Mouse (Mus musculus) limb, embryonic 12.5 days (tissue): Measurements from ENCODE around the gene Kmt2d. TPM values are rescaled to one million over a fixed set of nuclear protein-coding genes. Genes with fewer than 3 reads are reported as not detected.

Experiments used
- ATAC-seq: fragments of 200-750 bp; cut with Nextera tagmentation; 2 replicates; pipeline ENCODE4 v1.8.0; 2017; ENCODE audit warnings: low read depth, moderate TSS enrichment; ENCODE audit not compliant: insufficient number of reproducible peaks, insufficient read depth, low FRiP score, low TSS enrichment
- H3K27ac ChIP-seq: fragments of 300-500 bp; sonication (generic); 2 replicates; pipeline ENCODE4 v1.5.1; 2016; ENCODE audit warnings: mild to moderate bottlenecking, moderate library complexity
- H3K27me3 ChIP-seq: fragments of 300-500 bp; sonication (generic); 2 replicates; pipeline ENCODE4 v1.6.1; 2016; ENCODE audit warnings: mild to moderate bottlenecking, moderate library complexity
- H3K36me3 ChIP-seq: fragments of 300-500 bp; sonication (generic); 2 replicates; pipeline ENCODE4 v1.6.1; 2016; ENCODE audit warnings: mild to moderate bottlenecking, moderate library complexity
- H3K4me1 ChIP-seq: fragments of 300-500 bp; sonication (generic); replicated peaks from 2 replicates; pipeline ENCODE4 v1.6.1; 2016
- H3K4me2 ChIP-seq: fragments of 300-500 bp; sonication (generic); 2 replicates; pipeline ENCODE4 v1.6.1; 2016; ENCODE audit warnings: mild to moderate bottlenecking, moderate library complexity
- H3K4me3 ChIP-seq: fragments of 300-500 bp; sonication (generic); replicated peaks from 2 replicates; pipeline ENCODE4 v1.5.1; 2016; ENCODE audit warnings: mild to moderate bottlenecking
- H3K9ac ChIP-seq: fragments of 300-500 bp; sonication (generic); replicated peaks from 2 replicates; pipeline ENCODE4 v1.6.1; 2016; ENCODE audit warnings: mild to moderate bottlenecking, moderate library complexity
- H3K9me3 ChIP-seq: fragments of 300-500 bp; sonication (generic); 2 replicates; pipeline ENCODE4 v1.6.1; 2016; ENCODE audit warnings: mild to moderate bottlenecking, moderate library complexity
- WGBS: fragments of 180-500 bp; shearing (Covaris S2); methylation state at CpG from one replicate; pipeline ENCODE4 v1.1.7; 2016; 5-methylcytosine and 5-hydroxymethylcytosine counted together
- polyA plus RNA-seq: library from polyadenylated mRNA; unstranded; fragments of >200 nt; fragmentation: Nextera tagmentation; extraction: Ambion mirVana; gene quantifications from 2 replicates; pipeline ENCODE4 v1.2.1, GENCODE M21; 2016

The Kmt2d gene
- polyA plus RNA-seq, 1 experiment from 2014 or later = 14.4 TPM

GRCm38 (mm10) chr15:98897495-98897894 is 26.5 kb upstream of the Kmt2d start:
- 4% methylated on average over 10 of the region's 10 CpGs for WGBS
- H3K4me3 ChIP-seq = no peak overlapping the region; the same call in 1 of the 2 replicates
- H3K9ac ChIP-seq = no peak overlapping the region
- no peaks in the 10 kb centered on the region for H3K36me3 ChIP-seq
- no peaks in the 10 kb centered on the region for H3K9me3 ChIP-seq
- peaks cover 87% of the 10 kb centered on the region for H3K27me3 ChIP-seq
- no peak overlapping the region for H3K27ac ChIP-seq
- ATAC-seq = no peak
- H3K4me1 ChIP-seq = peaks cover 41% of the 10 kb centered on the region
- peak overlapping the region; percentile 50 for H3K4me2 ChIP-seq

GRCm38 (mm10) chr15:98895635-98896589 is 24.9 kb upstream of the Kmt2d start:
- Histone ChIP-seq H3K27me3 (peaks cover 100% of the 10 kb centered on the region), H3K4me3 (peak overlapping the region; percentile 37), H3K4me2 (peak overlapping the region; percentile 62), H3K36me3 (no peaks in the 10 kb centered on the region), H3K9ac (peak overlapping the region; percentile 58), H3K27ac (no peak overlapping the region), H3K4me1 (peaks cover 41% of the 10 kb centered on the region), H3K9me3 (no peaks in the 10 kb centered on the region)
- 2% methylated on average over 41 of the region's 41 CpGs for WGBS
- ATAC-seq = no peak; the same call in 1 of the 2 replicates

GRCm38 (mm10) chr15:98894746-98895634 is 24.0 kb upstream of the Kmt2d start:
- peak overlapping the region; percentile 51 for H3K4me3 ChIP-seq
- no peaks in the 10 kb centered on the region for H3K9me3 ChIP-seq
- H3K4me2 ChIP-seq = peak overlapping the region; percentile 97
- no peaks in the 10 kb centered on the region for H3K36me3 ChIP-seq
- peak overlapping the region; percentile 58; the same call in 1 of the 2 replicates for H3K9ac ChIP-seq
- WGBS = 2% methylated on average over 38 of the region's 38 CpGs
- H3K27me3 ChIP-seq = peaks cover 96% of the 10 kb centered on the region
- no peak for ATAC-seq
- no peak overlapping the region for H3K27ac ChIP-seq
- H3K4me1 ChIP-seq = peaks cover 41% of the 10 kb centered on the region

GRCm38 (mm10) chr15:98893940-98894745 is 23.1 kb upstream of the Kmt2d start, which contains the start of gene Rhebl1:
Gene Rhebl1 (minus strand): TSS chr15:98894540.
- peaks cover 41% of the 10 kb centered on the region for H3K4me1 ChIP-seq
- peak within 1 kb of the TSS; percentile 51 for H3K4me3 ChIP-seq
- no peaks in the 10 kb centered on the region for H3K9me3 ChIP-seq
- ATAC-seq = no peak
- H3K36me3 ChIP-seq = no peaks in the 10 kb centered on the region
- no peak within 1 kb of the TSS for H3K27ac ChIP-seq
- H3K9ac ChIP-seq = peak within 1 kb of the TSS; percentile 60
- WGBS = under 1% methylated on average over 77 of the region's 77 CpGs
- peaks cover 87% of the 10 kb centered on the region for H3K27me3 ChIP-seq
- H3K4me2 ChIP-seq = peak within 1 kb of the TSS; percentile 97

GRCm38 (mm10) chr15:98893036-98893435 is 22.0 kb upstream of the Kmt2d start:
- no peak overlapping the region for H3K4me2 ChIP-seq
- no peak overlapping the region for H3K9ac ChIP-seq
- no peak overlapping the region for H3K27ac ChIP-seq
- H3K4me1 ChIP-seq = peaks cover 35% of the 10 kb centered on the region
- no peak overlapping the region for H3K4me3 ChIP-seq
- H3K36me3 ChIP-seq = no peaks in the 10 kb centered on the region
- WGBS = 52% methylated on average over 4 of the region's 4 CpGs
- peaks cover 76% of the 10 kb centered on the region for H3K27me3 ChIP-seq
- H3K9me3 ChIP-seq = no peaks in the 10 kb centered on the region
- no peak for ATAC-seq

GRCm38 (mm10) chr15:98891907-98892606 is 21.1 kb upstream of the Kmt2d start:
- WGBS = 46% methylated on average over 6 of the region's 6 CpGs
- H3K4me3 ChIP-seq = no peak overlapping the region

GRCm38 (mm10) chr15:98891198-98891742 is 20.3 kb upstream of the Kmt2d start:
- no peaks in the 10 kb centered on the region for H3K36me3 ChIP-seq
- H3K9me3 ChIP-seq = no peaks in the 10 kb centered on the region
- H3K27ac ChIP-seq = no peak overlapping the region
- peaks cover 62% of the 10 kb centered on the region for H3K27me3 ChIP-seq
- H3K4me1 ChIP-seq = peaks cover 25% of the 10 kb centered on the region
- peak overlapping the region; percentile 23; the same call in 1 of the 2 replicates for H3K4me2 ChIP-seq
- no peak overlapping the region for H3K9ac ChIP-seq
- no peak overlapping the region; the same call in 1 of the 2 replicates for H3K4me3 ChIP-seq
- no peak for ATAC-seq
- 12% methylated on average over 19 of the region's 19 CpGs for WGBS

More at GRCm38 (mm10) chr15:98891907-98892606, 21.1 kb upstream of the Kmt2d start:
- H3K27me3 ChIP-seq = peaks cover 70% of the 10 kb centered on the region
- ATAC-seq = 0 out of 2 replicates have a peak, but pooled peaks have one; percentile 12
- no peak overlapping the region for H3K4me2 ChIP-seq
- H3K27ac ChIP-seq = no peak overlapping the region
- H3K4me1 ChIP-seq = peaks cover 26% of the 10 kb centered on the region
- no peaks in the 10 kb centered on the region for H3K9me3 ChIP-seq
- no peak overlapping the region for H3K9ac ChIP-seq
- H3K36me3 ChIP-seq = no peaks in the 10 kb centered on the region

GRCm38 (mm10) chr15:98887526-98887925 is 16.5 kb upstream of the Kmt2d start:
- Histone ChIP-seq H3K27ac (no peak overlapping the region), H3K4me3 (no peak overlapping the region), H3K9me3 (no peaks in the 10 kb centered on the region), H3K4me2 (no peak overlapping the region), H3K4me1 (no peaks in the 10 kb centered on the region), H3K36me3 (no peaks in the 10 kb centered on the region), H3K9ac (no peak overlapping the region), H3K27me3 (peaks cover 24% of the 10 kb centered on the region)
- 81% methylated on average over 7 of the region's 7 CpGs for WGBS
- no peak for ATAC-seq

- no peaks in the 10 kb centered on the region for H3K36me3 ChIP-seq
- no peaks in the 10 kb centered on the region for H3K9me3 ChIP-seq
- H3K4me1 ChIP-seq = no peaks in the 10 kb centered on the region
- peaks cover 17% of the 10 kb centered on the region for H3K27me3 ChIP-seq
- no peak; the same call in 1 of the 2 replicates for ATAC-seq
- no peak overlapping the region for H3K27ac ChIP-seq
- no peak overlapping the region for H3K9ac ChIP-seq
- H3K4me3 ChIP-seq = no peak overlapping the region
- 63% methylated on average over 8 of the region's 8 CpGs for WGBS
- H3K4me2 ChIP-seq = no peak overlapping the region
These were observed 15.8 kb upstream of the Kmt2d start for GRCm38 (mm10) chr15:98886667-98887387.
